Mouse (Mus musculus) brain, embryonic 14.5 days (tissue): ENCODE measurements around the gene Ddx47.

Source experiments
- CTCF ChIP-seq: fragments of 200-500 bp; IDR thresholded peaks from 2 replicates; pipeline ENCODE4 v1.5.1; 2012; ENCODE audit warnings: inconsistent platforms, mild to moderate bottlenecking, moderate library complexity, borderline replicate concordance; ENCODE audit not compliant: insufficient read depth, insufficient read length; ENCODE audit errors: extremely low read depth
- POLR2A ChIP-seq: fragments of 200-500 bp; IDR thresholded peaks from 2 replicates; pipeline ENCODE4 v1.6.1; 2012; ENCODE audit warnings: mild to moderate bottlenecking, inconsistent platforms, borderline replicate concordance; ENCODE audit not compliant: poor library complexity, insufficient read depth, insufficient read length, severe bottlenecking; ENCODE audit errors: extremely low read depth

GRCm38 (mm10) chr6:135068221-135068620, 56.8 kb downstream of the Ddx47 start:
- TF ChIP-seq CTCF = no peak
- no peak for TF ChIP-seq POLR2A
